Mouse (Mus musculus): ENCODE results near the gene Ppp1r13b. TPM values are rescaled to one million over a fixed set of nuclear protein-coding genes. Genes with fewer than 3 reads are reported as not detected.
A peak's percentile ranks its signal among the peaks of the same experiment; 100 is the strongest.

Ppp1r13b gene
- polyA plus RNA-seq, 1 experiment from 2014 or later, result 22.6 TPM

DNA sequence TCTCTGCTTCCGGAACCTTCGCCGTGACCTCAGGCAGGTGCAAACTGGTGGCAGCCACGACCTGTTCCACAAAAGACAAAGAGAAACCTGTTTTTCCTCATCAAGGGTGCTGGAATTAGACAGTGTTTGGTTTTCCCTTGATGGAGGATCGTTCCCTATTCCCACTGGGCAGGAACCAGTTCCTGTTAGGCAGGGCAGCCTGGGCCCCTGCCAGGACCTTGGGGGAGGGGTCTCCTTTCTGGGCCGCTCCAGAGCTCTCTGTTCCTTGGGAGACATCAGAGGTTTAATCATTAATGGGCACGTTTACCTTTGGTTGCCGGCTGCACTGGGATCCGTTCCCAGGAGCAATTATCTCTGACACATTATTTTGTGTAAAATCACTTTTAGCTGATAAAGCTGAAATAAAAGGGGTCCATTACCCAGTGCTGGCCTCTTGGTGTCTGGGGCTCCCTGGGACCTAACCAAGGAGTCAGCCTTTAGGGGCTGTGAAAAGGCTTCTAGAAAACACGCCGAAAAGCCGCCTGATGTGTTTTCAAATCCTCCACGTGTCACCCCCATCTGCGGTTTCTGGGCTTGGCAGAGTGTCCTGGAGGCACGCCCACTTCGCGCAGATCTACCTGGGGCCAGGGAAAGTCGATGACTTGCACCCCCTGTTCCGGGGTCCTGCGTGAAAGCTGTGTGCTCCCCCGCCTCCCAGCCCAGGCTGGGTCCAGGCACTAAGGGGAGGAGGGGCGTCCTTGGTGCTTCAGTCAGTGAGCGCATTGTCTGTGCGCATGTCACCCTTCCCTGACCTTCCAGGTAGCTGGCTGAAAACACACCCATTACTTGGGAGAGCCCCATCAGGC, 29.0 kb upstream of the Ppp1r13b start:
- Histone ChIP-seq H3K36me3 (no peaks in the 10 kb centered on the region), H3K9ac (replicated peaks) (no peak overlapping the region), H3K4me2 (replicated peaks) (peak overlapping the region; percentile 23; the same call in 1 of the 2 replicates), H3K9me3 (no peaks in the 10 kb centered on the region), H3K27me3 (no peaks in the 10 kb centered on the region), H3K27ac (replicated peaks) (no peak overlapping the region), H3K4me3 (no peak overlapping the region), H3K4me1 (peaks cover 13% of the 10 kb centered on the region)
- 28% methylated on average over 24 of the region's 24 CpGs for WGBS
- ATAC-seq (replicated peaks), result peak; percentile 70

DNA sequence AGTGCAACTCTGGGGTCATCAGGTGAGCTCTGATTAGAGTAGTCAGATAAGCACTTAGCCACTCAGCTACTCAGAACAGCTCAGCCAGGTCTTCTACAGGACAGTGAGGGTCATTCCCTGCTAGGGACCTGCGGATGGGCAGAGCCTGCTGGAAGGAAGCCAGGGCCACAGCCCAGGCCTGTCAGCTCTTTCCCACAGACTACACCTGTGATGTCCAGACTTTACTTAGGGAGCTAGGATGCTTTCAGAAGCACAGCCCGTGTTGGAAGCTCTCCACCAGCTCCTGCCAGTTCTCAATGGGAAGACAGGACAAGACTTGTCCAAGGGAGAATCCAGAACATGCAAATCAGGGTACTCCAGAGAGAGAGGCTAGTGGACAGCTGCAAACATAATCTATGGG, 26.1 kb upstream of the Ppp1r13b start:
- H3K9me3 ChIP-seq, result no peaks in the 10 kb centered on the region
- H3K9ac ChIP-seq (replicated peaks), result no peak overlapping the region
- no peaks in the 10 kb centered on the region for H3K36me3 ChIP-seq
- H3K27ac ChIP-seq (replicated peaks), result no peak overlapping the region
- H3K27me3 ChIP-seq, result no peaks in the 10 kb centered on the region
- H3K4me3 ChIP-seq, result no peak overlapping the region
- peaks cover 13% of the 10 kb centered on the region for H3K4me1 ChIP-seq
- no peak overlapping the region for H3K4me2 ChIP-seq (replicated peaks)
- no peak for ATAC-seq (replicated peaks)
- 72% methylated on average over 2 of the region's 2 CpGs for WGBS

DNA sequence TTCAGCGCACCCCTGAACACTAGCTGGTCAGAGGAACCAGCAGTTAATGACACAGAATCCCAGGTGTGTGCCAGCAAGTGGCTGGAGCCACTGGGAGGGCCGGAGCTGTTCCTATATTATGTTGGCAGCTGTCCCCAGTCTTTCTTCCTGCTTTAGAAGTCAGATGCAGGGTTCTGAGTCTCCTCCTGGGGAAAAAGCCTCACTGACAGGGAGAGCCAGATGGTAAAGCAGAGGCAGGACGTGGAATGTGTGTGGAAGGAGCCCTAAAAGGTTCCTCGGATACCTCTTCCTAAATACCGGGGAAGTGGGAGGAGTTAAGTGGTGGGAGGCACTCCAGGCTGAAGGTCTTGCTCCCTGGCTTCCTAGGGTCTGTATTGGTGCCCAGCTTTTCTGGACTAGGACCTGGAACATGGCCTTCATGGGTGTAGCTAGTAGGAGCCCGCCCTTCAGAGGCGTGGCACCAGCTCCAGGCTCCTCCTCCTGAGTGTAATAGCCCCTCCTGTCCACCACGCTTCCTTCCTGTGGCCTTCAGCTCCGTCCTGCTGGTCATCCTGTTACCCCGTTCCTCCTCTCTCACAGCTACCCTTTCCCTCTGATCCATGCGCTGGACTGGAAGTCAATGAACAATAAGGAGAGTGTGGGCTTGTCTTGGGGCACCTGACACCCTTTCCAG, 25.3 kb upstream of the Ppp1r13b start:
- H3K9me3 ChIP-seq, result no peaks in the 10 kb centered on the region
- H3K27me3 ChIP-seq, result no peaks in the 10 kb centered on the region
- WGBS, result 63% methylated on average over 11 of the region's 11 CpGs
- no peak overlapping the region for H3K4me2 ChIP-seq (replicated peaks)
- peaks cover 13% of the 10 kb centered on the region for H3K4me1 ChIP-seq
- H3K36me3 ChIP-seq, result no peaks in the 10 kb centered on the region
- H3K9ac ChIP-seq (replicated peaks), result no peak overlapping the region
- H3K27ac ChIP-seq (replicated peaks), result no peak overlapping the region
- no peak overlapping the region for H3K4me3 ChIP-seq
- ATAC-seq (replicated peaks), result no peak

DNA sequence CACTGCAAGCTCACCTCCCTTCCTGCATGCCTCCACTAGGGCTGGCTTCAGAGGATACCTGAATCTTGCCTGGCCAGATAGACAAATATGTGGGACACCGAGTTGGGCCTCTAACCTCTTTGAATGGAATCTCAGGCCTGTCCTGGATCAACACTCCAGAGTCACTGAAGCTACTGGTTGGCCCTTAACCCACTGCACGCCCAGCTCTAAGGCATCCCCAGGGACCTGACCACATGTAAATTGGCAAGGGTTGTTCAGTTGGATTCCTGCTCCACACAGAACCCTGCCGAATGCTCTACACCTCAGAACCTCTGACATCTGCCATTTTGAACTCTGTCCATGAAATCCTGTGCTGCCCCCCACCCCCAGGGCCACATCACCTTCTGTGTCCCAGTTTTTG, 24.6 kb upstream of the Ppp1r13b start:
- Histone ChIP-seq H3K36me3 (no peaks in the 10 kb centered on the region), H3K27me3 (no peaks in the 10 kb centered on the region), H3K4me2 (replicated peaks) (no peak overlapping the region), H3K4me1 (peaks cover 15% of the 10 kb centered on the region), H3K9ac (replicated peaks) (no peak overlapping the region), H3K4me3 (no peak overlapping the region), H3K27ac (replicated peaks) (no peak overlapping the region), H3K9me3 (no peaks in the 10 kb centered on the region)
- 84% methylated on average over 3 of the region's 3 CpGs for WGBS
- no peak for ATAC-seq (replicated peaks)

DNA sequence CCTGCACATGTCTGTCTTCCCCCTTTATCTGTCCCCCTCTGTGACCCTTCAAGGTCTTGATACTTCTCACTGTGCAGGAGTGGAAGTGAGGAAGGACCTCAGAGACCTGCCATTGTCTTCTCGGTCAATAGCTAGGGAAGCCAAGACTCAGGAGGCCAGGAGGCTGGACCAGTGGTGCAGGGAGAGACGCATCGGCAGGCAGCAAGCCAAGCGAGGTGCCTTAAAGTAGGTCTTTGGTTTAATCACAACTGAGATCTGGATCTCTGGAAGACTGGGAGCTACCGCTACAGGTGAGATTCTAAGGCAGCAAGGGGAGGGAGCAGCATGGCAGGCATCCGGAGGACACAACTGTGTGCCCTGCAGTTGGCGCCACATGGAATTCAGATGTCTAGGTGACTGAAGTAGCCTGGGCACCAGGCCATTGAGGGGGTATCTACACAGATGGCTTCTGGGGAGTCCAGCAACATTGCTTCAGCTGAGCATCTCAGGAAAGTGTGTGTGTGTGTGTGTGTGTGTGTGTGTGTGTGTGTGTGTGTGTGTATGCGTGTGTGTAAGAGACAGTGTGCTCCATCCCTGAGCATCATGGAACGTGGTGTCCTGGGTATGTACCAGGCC, 23.6 kb upstream of the Ppp1r13b start:
- H3K4me3 ChIP-seq, result no peak overlapping the region
- H3K27ac ChIP-seq (replicated peaks), result no peak overlapping the region
- peaks cover 11% of the 10 kb centered on the region for H3K4me1 ChIP-seq
- H3K9ac ChIP-seq (replicated peaks), result no peak overlapping the region
- no peak overlapping the region for H3K4me2 ChIP-seq (replicated peaks)
- H3K36me3 ChIP-seq, result no peaks in the 10 kb centered on the region
- no peaks in the 10 kb centered on the region for H3K27me3 ChIP-seq
- no peaks in the 10 kb centered on the region for H3K9me3 ChIP-seq
- WGBS, result 80% methylated on average over 8 of the region's 9 CpGs
- no peak for ATAC-seq (replicated peaks)

DNA sequence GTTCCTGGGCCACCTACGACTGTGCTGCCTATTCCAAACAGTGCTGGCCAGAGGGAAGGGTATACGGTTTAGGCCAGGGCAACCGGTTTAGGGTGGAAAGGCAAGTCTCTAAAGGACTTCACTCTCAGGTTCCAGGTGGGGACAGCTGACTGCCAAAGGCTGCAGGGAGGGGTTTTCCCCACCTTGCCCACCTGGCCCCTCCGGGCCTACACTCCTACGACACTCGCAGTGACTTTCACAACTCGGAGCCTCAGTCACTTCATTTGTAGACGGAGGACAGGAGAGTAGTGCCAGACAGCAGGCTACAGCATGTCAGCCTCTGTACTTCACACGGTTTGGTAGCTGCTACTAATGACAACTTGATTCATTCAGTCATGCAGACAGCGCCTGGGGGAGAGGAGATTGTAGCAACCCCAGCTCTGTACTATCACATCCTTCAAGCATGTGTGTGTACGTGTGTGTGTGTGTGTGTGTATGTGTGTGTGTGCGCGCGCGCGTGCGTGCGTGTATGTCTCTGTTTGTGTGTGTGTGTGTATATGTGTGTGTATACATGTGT, 20.6 kb upstream of the Ppp1r13b start:
- 90% methylated on average over 18 of the region's 18 CpGs for WGBS
- H3K9me3 ChIP-seq, result no peaks in the 10 kb centered on the region
- no peak overlapping the region for H3K9ac ChIP-seq (replicated peaks)
- H3K4me1 ChIP-seq, result peaks cover 7% of the 10 kb centered on the region
- no peaks in the 10 kb centered on the region for H3K27me3 ChIP-seq
- no peaks in the 10 kb centered on the region for H3K36me3 ChIP-seq
- ATAC-seq (replicated peaks), result no peak
- no peak overlapping the region for H3K4me2 ChIP-seq (replicated peaks)
- no peak overlapping the region for H3K27ac ChIP-seq (replicated peaks)
- no peak overlapping the region for H3K4me3 ChIP-seq

DNA sequence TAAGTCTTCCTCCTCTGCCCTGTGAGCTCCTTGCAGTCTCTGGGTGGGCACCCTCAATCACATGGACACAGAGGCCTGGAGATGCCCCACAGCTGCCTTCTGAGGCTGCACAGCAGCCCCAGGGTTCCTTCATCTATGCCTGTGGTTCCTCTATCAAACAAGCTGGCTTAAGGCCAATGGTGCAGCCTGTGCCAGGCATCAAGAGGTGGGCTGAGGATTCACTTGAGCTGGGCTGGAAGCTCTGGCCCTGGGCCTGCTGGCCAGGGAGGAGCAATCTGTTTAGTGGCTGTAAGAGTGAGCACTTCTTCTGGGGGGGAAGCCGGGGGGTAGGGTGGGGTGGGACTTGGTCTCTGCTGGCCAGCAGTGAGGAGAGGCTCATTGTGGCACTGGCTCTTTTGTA, 19.4 kb upstream of the Ppp1r13b start:
- 58% methylated on average over 1 of the region's 1 CpGs for WGBS
- H3K9ac ChIP-seq (replicated peaks), result no peak overlapping the region
- H3K9me3 ChIP-seq, result no peaks in the 10 kb centered on the region
- H3K27me3 ChIP-seq, result no peaks in the 10 kb centered on the region
- no peak overlapping the region for H3K27ac ChIP-seq (replicated peaks)
- H3K4me3 ChIP-seq, result no peak overlapping the region
- H3K4me1 ChIP-seq, result peaks cover 7% of the 10 kb centered on the region
- no peak overlapping the region for H3K4me2 ChIP-seq (replicated peaks)
- no peak for ATAC-seq (replicated peaks)
- H3K36me3 ChIP-seq, result no peaks in the 10 kb centered on the region

DNA sequence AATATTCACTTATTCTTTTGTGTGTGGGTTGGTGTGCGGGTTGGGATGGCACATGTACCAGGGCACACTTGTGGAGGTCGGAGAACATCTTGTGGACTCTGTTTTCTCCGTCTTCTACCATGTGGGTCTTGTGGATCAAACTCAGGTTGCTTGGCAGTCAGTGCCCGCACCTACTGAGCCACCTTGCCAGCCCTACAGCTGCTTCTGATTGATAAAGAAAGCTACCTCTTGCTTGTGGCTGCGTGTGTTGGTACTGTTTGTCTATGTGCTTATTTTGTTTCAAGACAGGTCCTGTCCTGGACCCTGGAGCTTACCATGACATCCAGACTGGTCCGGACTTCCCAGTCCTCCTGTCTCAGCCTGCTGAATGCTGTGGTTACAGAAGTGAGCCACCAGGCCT, 15.2 kb upstream of the Ppp1r13b start:
- H3K36me3 ChIP-seq, result no peaks in the 10 kb centered on the region
- ATAC-seq (replicated peaks), result no peak
- peaks cover 7% of the 10 kb centered on the region for H3K4me1 ChIP-seq
- H3K27me3 ChIP-seq, result no peaks in the 10 kb centered on the region
- WGBS, result 92% methylated on average over 6 of the region's 6 CpGs
- no peak overlapping the region for H3K4me3 ChIP-seq
- no peak overlapping the region for H3K27ac ChIP-seq (replicated peaks)
- H3K9me3 ChIP-seq, result no peaks in the 10 kb centered on the region
- H3K4me2 ChIP-seq (replicated peaks), result no peak overlapping the region
- H3K9ac ChIP-seq (replicated peaks), result no peak overlapping the region

DNA sequence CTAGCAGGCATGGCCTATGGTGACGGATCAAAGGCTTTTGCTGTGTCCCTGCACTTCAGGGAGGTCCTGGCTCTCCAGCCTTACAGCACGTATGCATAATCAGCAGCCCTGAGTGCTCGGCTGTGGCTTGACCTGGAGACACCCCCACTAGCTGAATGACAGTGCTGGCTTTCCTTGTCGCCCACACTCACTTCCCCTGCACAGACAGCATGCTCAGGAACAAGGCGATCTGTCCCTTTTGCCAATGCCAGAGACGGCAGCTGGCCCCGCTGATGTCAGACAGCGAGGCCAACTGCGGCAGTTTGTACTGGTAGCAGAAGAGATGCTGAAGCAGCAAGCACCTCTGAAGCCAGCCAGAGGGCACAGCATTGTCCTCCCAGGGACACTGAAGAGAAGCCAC, 12.1 kb upstream of the Ppp1r13b start:
- Histone ChIP-seq H3K36me3 (no peaks in the 10 kb centered on the region), H3K9me3 (no peaks in the 10 kb centered on the region), H3K4me3 (no peak overlapping the region), H3K27me3 (no peaks in the 10 kb centered on the region), H3K27ac (replicated peaks) (no peak overlapping the region), H3K9ac (replicated peaks) (no peak overlapping the region), H3K4me2 (replicated peaks) (no peak overlapping the region), H3K4me1 (no peaks in the 10 kb centered on the region)
- WGBS, result 55% methylated on average over 9 of the region's 9 CpGs
- ATAC-seq (replicated peaks), result no peak

DNA sequence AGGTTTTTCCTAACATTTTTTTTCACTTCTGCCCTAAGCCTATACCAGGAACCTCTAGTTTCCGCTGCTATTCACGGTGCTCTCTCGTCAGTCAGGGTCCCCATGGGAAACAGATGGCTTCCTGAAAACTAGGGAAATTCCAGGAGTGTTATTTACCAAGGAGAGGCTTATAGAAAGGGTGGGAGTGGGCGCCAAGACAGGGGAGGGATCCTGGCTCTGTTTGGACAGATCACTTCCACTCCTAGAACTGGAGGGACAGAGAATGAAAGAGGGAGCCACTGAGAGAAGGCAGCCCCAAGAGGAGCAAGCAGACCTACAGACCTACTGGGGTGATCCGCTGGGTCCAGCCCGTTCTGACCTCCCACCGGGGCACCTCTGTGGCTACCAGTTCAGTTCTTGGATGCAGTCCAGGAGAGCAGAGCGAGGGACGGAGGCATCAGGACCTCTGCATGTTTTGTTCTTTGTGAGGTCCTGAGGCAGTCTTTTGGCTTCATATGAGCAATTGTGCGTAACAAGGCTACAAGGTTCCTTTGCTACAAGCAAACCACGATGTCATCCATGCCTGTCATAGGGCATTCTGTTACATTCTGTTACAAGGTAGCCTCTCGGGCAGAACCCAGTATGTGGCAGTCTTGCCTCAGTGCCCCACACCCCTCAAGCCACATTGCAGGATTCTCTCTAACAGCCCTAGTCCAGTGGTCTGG, 8.8 kb upstream of the Ppp1r13b start:
- H3K4me3 ChIP-seq, result no peak overlapping the region
- no peak overlapping the region for H3K9ac ChIP-seq (replicated peaks)
- H3K27me3 ChIP-seq, result no peaks in the 10 kb centered on the region
- 42% methylated on average over 12 of the region's 12 CpGs for whole genome bisulfite sequencing
- H3K4me1 ChIP-seq, result no peaks in the 10 kb centered on the region
- ATAC-seq (replicated peaks), result no peak
- no peak overlapping the region for H3K4me2 ChIP-seq (replicated peaks)
- H3K27ac ChIP-seq (replicated peaks), result no peak overlapping the region; the same call in 1 of the 2 replicates
- H3K36me3 ChIP-seq, result no peaks in the 10 kb centered on the region
- no peaks in the 10 kb centered on the region for H3K9me3 ChIP-seq

DNA sequence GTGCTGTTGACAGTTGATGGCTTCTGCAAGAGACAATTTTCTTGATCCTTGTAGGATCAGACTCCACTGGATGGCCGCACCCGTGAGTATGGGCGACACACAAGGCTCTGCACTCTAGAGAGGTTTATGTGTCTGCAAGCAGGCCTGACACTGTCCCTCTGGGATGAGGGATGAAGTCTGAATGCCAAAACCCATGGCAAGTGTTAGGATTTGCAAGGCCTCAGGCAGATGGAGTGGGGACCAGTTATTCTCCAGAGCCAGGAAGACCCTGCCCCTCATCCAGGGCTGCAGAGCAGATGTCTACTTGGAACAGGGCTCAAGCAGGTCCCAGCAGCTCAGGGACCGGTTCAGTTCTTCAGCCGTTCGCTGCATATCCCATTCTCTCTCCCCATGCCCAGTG, 7.9 kb upstream of the Ppp1r13b start:
- H3K9ac ChIP-seq (replicated peaks), result no peak overlapping the region
- no peaks in the 10 kb centered on the region for H3K4me1 ChIP-seq
- H3K36me3 ChIP-seq, result no peaks in the 10 kb centered on the region
- H3K27ac ChIP-seq (replicated peaks), result no peak overlapping the region
- H3K27me3 ChIP-seq, result no peaks in the 10 kb centered on the region
- 90% methylated on average over 6 of the region's 6 CpGs for WGBS
- no peaks in the 10 kb centered on the region for H3K9me3 ChIP-seq
- no peak for ATAC-seq (replicated peaks)
- H3K4me3 ChIP-seq, result no peak overlapping the region
- H3K4me2 ChIP-seq (replicated peaks), result no peak overlapping the region

DNA sequence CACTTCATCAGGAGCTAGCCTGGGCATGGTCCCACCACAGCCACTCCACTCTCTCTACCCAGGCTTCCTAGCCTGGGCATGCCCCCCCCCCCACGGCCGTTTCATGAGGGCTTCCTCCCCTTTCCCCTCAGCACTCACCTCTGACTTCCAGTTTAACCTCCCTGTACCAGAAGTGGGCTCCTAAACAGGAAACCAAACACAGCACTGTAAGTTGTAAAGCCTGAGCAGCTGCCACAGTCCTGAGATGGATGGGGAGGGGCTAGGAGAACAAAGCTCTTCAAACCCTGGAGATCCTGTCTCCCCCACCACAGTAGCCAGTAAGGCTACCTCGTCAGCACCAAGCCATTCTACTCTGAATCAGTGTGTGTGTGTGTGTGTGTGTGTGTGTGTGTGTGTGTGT, 6.1 kb upstream of the Ppp1r13b start:
- Histone ChIP-seq H3K36me3 (no peaks in the 10 kb centered on the region), H3K9ac (replicated peaks) (no peak overlapping the region), H3K27me3 (peaks cover 2% of the 10 kb centered on the region; the same call in 1 of the 2 replicates), H3K4me2 (replicated peaks) (no peak overlapping the region), H3K4me3 (no peak overlapping the region), H3K4me1 (no peaks in the 10 kb centered on the region), H3K27ac (replicated peaks) (no peak overlapping the region), H3K9me3 (no peaks in the 10 kb centered on the region)
- no peak for ATAC-seq (replicated peaks)
- 33% methylated on average over 3 of the region's 3 CpGs for WGBS
